ENCODE assay signal across 13 mouse cellular contexts in the genomic region with DNA sequence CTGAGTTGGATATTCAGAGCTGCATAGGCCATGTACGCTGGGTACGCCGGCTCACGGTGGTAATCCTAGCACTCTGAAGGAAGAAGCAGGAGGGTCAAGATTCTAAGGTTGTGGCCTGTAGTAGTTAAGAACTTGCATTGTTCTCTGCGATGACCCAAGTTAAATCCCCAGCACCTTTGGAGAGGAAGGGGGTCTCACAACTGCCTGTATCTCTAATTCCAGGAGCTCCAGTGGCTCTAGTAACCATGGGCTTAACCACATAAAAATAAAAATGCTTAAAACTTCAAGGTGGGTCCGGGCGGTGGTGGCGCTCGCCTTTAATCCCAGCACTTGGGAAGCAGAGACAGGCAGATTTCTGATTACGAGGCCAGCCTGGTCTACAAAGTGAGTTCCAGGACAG. TPM values are rescaled to one million over a fixed set of nuclear protein-coding genes. Genes with fewer than 3 reads are reported as not detected.
A peak's percentile ranks its signal among the peaks of the same experiment; 100 is the strongest.
DNase-seq lines count a peak whose midpoint lies in the region; ATAC-seq and TF ChIP-seq lines count a peak whose summit lies in the region.
"Had no signal": no experiment of that assay in that cellular context is flagged by ENCODE, and none has a peak within 500 bp of the region (broad histone marks: within the 10 kb centered on the region; RNA-seq: fewer than 3 reads in every experiment).

No protein-coding gene starts in this region.

- no peak for DNase-seq in forebrain, postnatal 0 days
- peak; percentile 14 for DNase-seq in midbrain, embryonic 10.5 days (ENCODE audit: low spot score)
- DNase-seq in embryonic facial prominence, embryonic 11.5 days (ENCODE audit: low spot score): no peak
- no peak for DNase-seq in liver, postnatal 0 days
- DNase-seq in cerebellum, adult 9-10 months: no peak
- DNase-seq in adrenal gland, adult 8-10 months: no peak
- DNase-seq: gastrocnemius, postnatal 14 days; kidney, postnatal 4 days had no signal

- H3K27ac ChIP-seq in forebrain, embryonic 13.5 days: no peak overlapping the region; the same call in 1 of the 2 replicates
- no peak overlapping the region for H3K27ac ChIP-seq in forebrain, postnatal 0 days (ENCODE audit: low read depth, low read length)
- peak overlapping the region; percentile 63 for H3K27ac ChIP-seq in midbrain, embryonic 10.5 days (replicated peaks)
- H3K27ac ChIP-seq in midbrain, embryonic 15.5 days: no peak overlapping the region
- 0 out of 2 replicates have a peak overlapping the region, but pooled peaks have one; percentile 31 for H3K27ac ChIP-seq in embryonic facial prominence, embryonic 11.5 days (replicated peaks; ENCODE audit: low read depth, low read length)
- H3K27ac ChIP-seq in liver, postnatal 0 days (ENCODE audit: low read depth): peak overlapping the region; percentile 66
- H3K27ac ChIP-seq: midbrain, embryonic 13.5 days had no signal

- no peak for TF ChIP-seq CTCF in forebrain, postnatal 0 days (IDR thresholded peaks at IDR 0.05; ENCODE audit: low read depth)
- no peak for TF ChIP-seq CTCF in liver, postnatal 0 days (IDR thresholded peaks at IDR 0.05; ENCODE audit: low read depth)

- no peaks in the 10 kb centered on the region for H3K4me1 ChIP-seq in forebrain, embryonic 13.5 days
- no peaks in the 10 kb centered on the region for H3K4me1 ChIP-seq in forebrain, postnatal 0 days (ENCODE audit: insufficient read depth)
- 0 out of 2 replicates have a peak, but pooled peaks cover 4% of the 10 kb centered on the region for H3K4me1 ChIP-seq in midbrain, embryonic 10.5 days
- no peaks in the 10 kb centered on the region for H3K4me1 ChIP-seq in midbrain, embryonic 15.5 days
- no peaks in the 10 kb centered on the region for H3K4me1 ChIP-seq in embryonic facial prominence, embryonic 11.5 days (ENCODE audit: control insufficient read depth, insufficient read depth, low read length)
- H3K4me1 ChIP-seq in liver, postnatal 0 days (ENCODE audit: insufficient read depth): no peaks in the 10 kb centered on the region
- H3K4me1 ChIP-seq: midbrain, embryonic 13.5 days had no signal

- H3K9ac ChIP-seq in forebrain, embryonic 13.5 days: no peak overlapping the region
- no peak overlapping the region for H3K9ac ChIP-seq in forebrain, postnatal 0 days
- H3K9ac ChIP-seq in midbrain, embryonic 15.5 days: no peak overlapping the region
- no peak overlapping the region for H3K9ac ChIP-seq in embryonic facial prominence, embryonic 11.5 days (replicated peaks; ENCODE audit: low read length)
- peak overlapping the region; percentile 48; the same call in 1 of the 2 replicates for H3K9ac ChIP-seq in liver, postnatal 0 days (replicated peaks)
- H3K9ac ChIP-seq: midbrain, embryonic 13.5 days had no signal

- no peaks in the 10 kb centered on the region for H3K27me3 ChIP-seq in forebrain, embryonic 13.5 days
- no peaks in the 10 kb centered on the region for H3K27me3 ChIP-seq in forebrain, postnatal 0 days (ENCODE audit: insufficient read depth, low read length)
- H3K27me3 ChIP-seq in midbrain, embryonic 10.5 days (ENCODE audit: low read depth, poor library complexity, severe bottlenecking): no peaks in the 10 kb centered on the region
- no peaks in the 10 kb centered on the region for H3K27me3 ChIP-seq in midbrain, embryonic 15.5 days (replicated peaks)
- H3K27me3 ChIP-seq in embryonic facial prominence, embryonic 11.5 days (ENCODE audit: control insufficient read depth, insufficient read depth, low read length): no peaks in the 10 kb centered on the region
- H3K27me3 ChIP-seq in liver, postnatal 0 days (ENCODE audit: insufficient read depth, low read length): no peaks in the 10 kb centered on the region
- H3K27me3 ChIP-seq: midbrain, embryonic 13.5 days had no signal

- WGBS in forebrain, embryonic 13.5 days: 87% methylated on average over 10 of the region's 10 CpGs
- 84% methylated on average over 10 of the region's 10 CpGs for WGBS in forebrain, postnatal 0 days
- 89% methylated on average over 10 of the region's 10 CpGs for whole genome bisulfite sequencing in midbrain, embryonic 10.5 days
- 83% methylated on average over 10 of the region's 10 CpGs for WGBS in midbrain, embryonic 15.5 days
- 88% methylated on average over 10 of the region's 10 CpGs for WGBS in embryonic facial prominence, embryonic 11.5 days
- WGBS in liver, postnatal 0 days (ENCODE audit: insufficient replicate concordance): 87% methylated on average over 10 of the region's 10 CpGs

- H3K9me3 ChIP-seq in forebrain, embryonic 13.5 days (replicated peaks): no peaks in the 10 kb centered on the region
- H3K9me3 ChIP-seq in forebrain, postnatal 0 days (ENCODE audit: low read length): no peaks in the 10 kb centered on the region
- H3K9me3 ChIP-seq in midbrain, embryonic 10.5 days (replicated peaks): no peaks in the 10 kb centered on the region
- no peaks in the 10 kb centered on the region for H3K9me3 ChIP-seq in midbrain, embryonic 15.5 days
- no peaks in the 10 kb centered on the region for H3K9me3 ChIP-seq in embryonic facial prominence, embryonic 11.5 days (replicated peaks; ENCODE audit: control insufficient read depth, low read length)
- H3K9me3 ChIP-seq in liver, postnatal 0 days (ENCODE audit: low read length): no peaks in the 10 kb centered on the region
- H3K9me3 ChIP-seq: midbrain, embryonic 13.5 days had no signal

- no peak for ATAC-seq in forebrain, embryonic 13.5 days
- ATAC-seq in forebrain, postnatal 0 days: no peak
- ATAC-seq in midbrain, embryonic 15.5 days (replicated peaks): no peak
- no peak for ATAC-seq in embryonic facial prominence, embryonic 11.5 days (replicated peaks; ENCODE audit: insufficient number of reproducible peaks, low FRiP score, low TSS enrichment, low read depth)
- ATAC-seq in liver, postnatal 0 days: no peak
- ATAC-seq: midbrain, embryonic 13.5 days had no signal

- H3K4me3 ChIP-seq in forebrain, embryonic 13.5 days: no peak overlapping the region
- no peak overlapping the region for H3K4me3 ChIP-seq in forebrain, postnatal 0 days (ENCODE audit: low read depth, low read length)
- H3K4me3 ChIP-seq in midbrain, embryonic 10.5 days: peak overlapping the region; percentile 20; the same call in 1 of the 2 replicates
- no peak overlapping the region for H3K4me3 ChIP-seq in midbrain, embryonic 15.5 days
- H3K4me3 ChIP-seq in embryonic facial prominence, embryonic 11.5 days (ENCODE audit: low read depth, low read length): no peak overlapping the region
- no peak overlapping the region for H3K4me3 ChIP-seq in liver, postnatal 0 days (ENCODE audit: low read depth, low read length)
- H3K4me3 ChIP-seq: midbrain, embryonic 13.5 days had no signal

- peaks cover 6% of the 10 kb centered on the region; the same call in 1 of the 2 replicates for H3K36me3 ChIP-seq in forebrain, embryonic 13.5 days (ENCODE audit: poor library complexity, severe bottlenecking)
- no peaks in the 10 kb centered on the region for H3K36me3 ChIP-seq in forebrain, postnatal 0 days (ENCODE audit: insufficient read depth)
- peaks cover 4% of the 10 kb centered on the region; the same call in 1 of the 2 replicates for H3K36me3 ChIP-seq in midbrain, embryonic 10.5 days
- no peaks in the 10 kb centered on the region for H3K36me3 ChIP-seq in midbrain, embryonic 15.5 days (replicated peaks)
- no peaks in the 10 kb centered on the region for H3K36me3 ChIP-seq in embryonic facial prominence, embryonic 11.5 days (replicated peaks; ENCODE audit: control insufficient read depth, insufficient read depth, low read depth, low read length)
- H3K36me3 ChIP-seq in liver, postnatal 0 days (replicated peaks; ENCODE audit: insufficient read depth, low read length): no peaks in the 10 kb centered on the region
- H3K36me3 ChIP-seq: midbrain, embryonic 13.5 days had no signal

- H3K4me2 ChIP-seq in forebrain, embryonic 13.5 days: 0 out of 2 replicates have a peak overlapping the region, but pooled peaks have one; percentile 1
- H3K4me2 ChIP-seq in forebrain, postnatal 0 days (ENCODE audit: low read depth): no peak overlapping the region
- H3K4me2 ChIP-seq in midbrain, embryonic 15.5 days: no peak overlapping the region
- H3K4me2 ChIP-seq in embryonic facial prominence, embryonic 11.5 days (ENCODE audit: low read depth, low read length): no peak overlapping the region
- peak overlapping the region; percentile 2; the same call in 1 of the 2 replicates for H3K4me2 ChIP-seq in liver, postnatal 0 days (ENCODE audit: low read depth, low read length)
- H3K4me2 ChIP-seq: midbrain, embryonic 13.5 days had no signal

- TF ChIP-seq EP300 in liver, postnatal 0 days (IDR thresholded peaks at IDR 0.05; ENCODE audit: low read depth): no peak

RNA-seq across cellular contexts. Expression of a gene that starts 1.7 kb away (rescaled TPM):
- polyA plus RNA-seq in forebrain, embryonic 13.5 days (2015; fragmentation: Nextera tagmentation; extraction: Ambion mirVana): 12.8 and 20.2 TPM in 2 replicates
- total RNA-seq in forebrain, postnatal 0 days (2014; rRNA removed): 2,245 and 2,544 TPM in 2 replicates
- polyA plus RNA-seq in forebrain, postnatal 0 days (2015; fragmentation: Nextera tagmentation; extraction: Ambion mirVana): 2.4 and 5.0 TPM in 2 replicates
- 7.7 and 10.8 TPM in 2 replicates for polyA plus RNA-seq in midbrain, embryonic 10.5 days (2016; fragmentation: Nextera tagmentation; extraction: Ambion mirVana)
- 4.2 and 5.9 TPM in 2 replicates for polyA plus RNA-seq in midbrain, embryonic 15.5 days (2015; fragmentation: Nextera tagmentation; extraction: Ambion mirVana)
- 13.9 and 16.6 TPM in 2 replicates for polyA plus RNA-seq in embryonic facial prominence, embryonic 11.5 days (2014; fragmentation: Nextera tagmentation; extraction: Ambion mirVana)
- polyA plus RNA-seq in liver, postnatal 0 days (2015; fragmentation: Nextera tagmentation; extraction: Ambion mirVana): 9.2 and 9.8 TPM in 2 replicates
- total RNA-seq in adrenal gland, adult 8-10 months (2022): 100 to 1,000 TPM in 2 of 4 experiments, 10 to 100 TPM in 2; 56.8 to 227 (median 113) TPM

RNA-seq across cellular contexts. Expression of a gene that starts 3.0 kb away (rescaled TPM):
- 4,205 and 5,125 TPM in 2 replicates for polyA plus RNA-seq in forebrain, embryonic 13.5 days (2015; fragmentation: Nextera tagmentation; extraction: Ambion mirVana)
- 584 and 748 TPM in 2 replicates for total RNA-seq in forebrain, postnatal 0 days (2014; rRNA removed)
- 655 and 1,288 TPM in 2 replicates for polyA plus RNA-seq in forebrain, postnatal 0 days (2015; fragmentation: Nextera tagmentation; extraction: Ambion mirVana)
- 5,863 and 6,710 TPM in 2 replicates for polyA plus RNA-seq in midbrain, embryonic 10.5 days (2016; fragmentation: Nextera tagmentation; extraction: Ambion mirVana)
- 432 and 476 TPM in 2 replicates for polyA plus RNA-seq in midbrain, embryonic 15.5 days (2015; fragmentation: Nextera tagmentation; extraction: Ambion mirVana)
- 5,875 and 5,942 TPM in 2 replicates for polyA plus RNA-seq in embryonic facial prominence, embryonic 11.5 days (2014; fragmentation: Nextera tagmentation; extraction: Ambion mirVana)
- 3,753 and 3,756 TPM in 2 replicates for polyA plus RNA-seq in liver, postnatal 0 days (2015; fragmentation: Nextera tagmentation; extraction: Ambion mirVana)
- total RNA-seq in adrenal gland, adult 8-10 months (2022): 10 to 100 TPM; 19.8 to 45.6 (median 32.3) TPM

RNA-seq across cellular contexts. Expression of a gene that starts 3.2 kb away (rescaled TPM):
- 24.7 and 27.2 TPM in 2 replicates for polyA plus RNA-seq in forebrain, embryonic 13.5 days (2015; fragmentation: Nextera tagmentation; extraction: Ambion mirVana)
- total RNA-seq in forebrain, postnatal 0 days (2014; rRNA removed): 158 and 260 TPM in 2 replicates
- polyA plus RNA-seq in forebrain, postnatal 0 days (2015; fragmentation: Nextera tagmentation; extraction: Ambion mirVana): 4.6 and 4.9 TPM in 2 replicates
- polyA plus RNA-seq in midbrain, embryonic 10.5 days (2016; fragmentation: Nextera tagmentation; extraction: Ambion mirVana): 15.6 and 19.0 TPM in 2 replicates
- polyA plus RNA-seq in midbrain, embryonic 15.5 days (2015; fragmentation: Nextera tagmentation; extraction: Ambion mirVana): 4.0 and 4.1 TPM in 2 replicates
- polyA plus RNA-seq in embryonic facial prominence, embryonic 11.5 days (2014; fragmentation: Nextera tagmentation; extraction: Ambion mirVana): 23.1 and 25.1 TPM in 2 replicates
- 14.9 and 15.6 TPM in 2 replicates for polyA plus RNA-seq in liver, postnatal 0 days (2015; fragmentation: Nextera tagmentation; extraction: Ambion mirVana)
- 10 to 100 TPM; 63.3 to 78.8 (median 69.1) TPM for total RNA-seq in adrenal gland, adult 8-10 months (2022)

RNA-seq across cellular contexts. Expression of a gene that starts 18.8 kb away (rescaled TPM):
- not detected in 2 replicates for polyA plus RNA-seq in forebrain, embryonic 13.5 days (2015; fragmentation: Nextera tagmentation; extraction: Ambion mirVana)
- 1.3 and 1.7 TPM in 2 replicates for total RNA-seq in forebrain, postnatal 0 days (2014; rRNA removed)
- not detected in 2 replicates for polyA plus RNA-seq in forebrain, postnatal 0 days (2015; fragmentation: Nextera tagmentation; extraction: Ambion mirVana)
- not detected in 2 replicates for polyA plus RNA-seq in midbrain, embryonic 10.5 days (2016; fragmentation: Nextera tagmentation; extraction: Ambion mirVana)
- 1.4 TPM in 1 of 2 replicates, not detected in the other for polyA plus RNA-seq in midbrain, embryonic 15.5 days (2015; fragmentation: Nextera tagmentation; extraction: Ambion mirVana)
- polyA plus RNA-seq in embryonic facial prominence, embryonic 11.5 days (2014; fragmentation: Nextera tagmentation; extraction: Ambion mirVana): not detected in 2 replicates
- polyA plus RNA-seq in liver, postnatal 0 days (2015; fragmentation: Nextera tagmentation; extraction: Ambion mirVana): not detected in 2 replicates
- total RNA-seq in adrenal gland, adult 8-10 months (2022): 100 to 1,000 TPM; 110 to 175 (median 150) TPM
- polyA plus RNA-seq: cortical plate, adult 2 months; midbrain, embryonic 13.5 days had no signal

RNA-seq across cellular contexts. Expression of a gene that starts 20.1 kb away (rescaled TPM):
- 1.9 TPM in 1 of 2 replicates, not detected in the other for polyA plus RNA-seq in forebrain, embryonic 13.5 days (2015; fragmentation: Nextera tagmentation; extraction: Ambion mirVana)
- total RNA-seq in forebrain, postnatal 0 days (2014; rRNA removed): 1.0 TPM in 1 of 2 replicates, not detected in the other
- polyA plus RNA-seq in forebrain, postnatal 0 days (2015; fragmentation: Nextera tagmentation; extraction: Ambion mirVana): 1.6 TPM in 1 of 2 replicates, not detected in the other
- 1.6 TPM in 1 of 2 replicates, not detected in the other for polyA plus RNA-seq in midbrain, embryonic 10.5 days (2016; fragmentation: Nextera tagmentation; extraction: Ambion mirVana)
- polyA plus RNA-seq in midbrain, embryonic 15.5 days (2015; fragmentation: Nextera tagmentation; extraction: Ambion mirVana): not detected in 2 replicates
- polyA plus RNA-seq in embryonic facial prominence, embryonic 11.5 days (2014; fragmentation: Nextera tagmentation; extraction: Ambion mirVana): 2.8 TPM in 1 of 2 replicates, not detected in the other
- not detected in 2 replicates for polyA plus RNA-seq in liver, postnatal 0 days (2015; fragmentation: Nextera tagmentation; extraction: Ambion mirVana)
- total RNA-seq in adrenal gland, adult 8-10 months (2022): 10 to 100 TPM in 3 of 4 experiments, 1 to 10 TPM in 1; 6.1 to 36.2 (median 24.9) TPM
- total RNA-seq: hematopoietic stem cell, adult 5-6 weeks had no signal
- polyA plus RNA-seq: cortical plate, adult 2 months; midbrain, embryonic 13.5 days had no signal

Comparison
In these comparisons a context has a peak if more than half of its experiments do, and no peak if none do; other contexts are left out.
1. H3K27ac ChIP-seq: peak in midbrain, embryonic 10.5 days (single experiment), embryonic facial prominence, embryonic 11.5 days (single experiment) and liver, postnatal 0 days (single experiment); none in forebrain, embryonic 13.5 days (single experiment), forebrain, postnatal 0 days (single experiment) and midbrain, embryonic 15.5 days (single experiment).
2. H3K4me2 ChIP-seq: peak in forebrain, embryonic 13.5 days (single experiment) and liver, postnatal 0 days (single experiment); none in forebrain, postnatal 0 days (single experiment), midbrain, embryonic 15.5 days (single experiment) and embryonic facial prominence, embryonic 11.5 days (single experiment).